ENCODE assay signal across 14 mouse cellular contexts in the genomic region with DNA sequence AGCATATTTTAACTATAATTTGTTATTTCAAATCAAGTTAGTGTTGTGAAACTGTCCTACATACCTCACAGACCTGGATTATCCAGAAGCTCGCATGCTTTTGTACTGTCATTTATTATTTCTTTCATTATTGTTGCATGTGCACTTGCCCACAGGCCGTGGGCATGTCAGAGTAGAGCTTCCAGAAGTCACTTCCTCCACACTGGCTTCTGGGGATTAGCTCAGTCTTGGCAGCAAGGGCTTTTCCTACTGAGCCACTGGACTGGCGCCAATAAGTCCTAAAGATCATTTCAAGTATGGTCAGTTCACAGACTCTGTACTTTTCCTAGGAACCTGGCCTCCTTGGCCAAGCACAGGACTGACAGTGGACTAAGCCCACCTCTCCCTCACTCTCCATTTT. TPM values are rescaled to one million over a fixed set of nuclear protein-coding genes. Genes with fewer than 3 reads are reported as not detected.
DNase-seq lines count a peak whose midpoint lies in the region; TF ChIP-seq lines count a peak whose summit lies in the region.
"Had no signal": no experiment of that assay in that cellular context is flagged by ENCODE, and none has a peak within 500 bp of the region (broad histone marks: within the 10 kb centered on the region; RNA-seq: fewer than 3 reads in every experiment).

No protein-coding gene starts in this region.

- peak; percentile 76 to 81 for DNase-seq in cerebellum, postnatal 10 days
- DNase-seq in cerebellum, adult 11 months = no peak
- peak; percentile 17 to 39 for DNase-seq in lung, adult 18-20 months
- DNase-seq in lung, adult 2 months = no peak
- DNase-seq in gonadal fat pad, adult 2 months (ENCODE audit: low read depth) = peak; percentile 88
- DNase-seq in lung, postnatal 36 days = peak; percentile 40
- no peak for DNase-seq in thymus, postnatal 36 days
- DNase-seq in liver = no peak
- DNase-seq: right cerebral cortex, adult 18-20 months; thymus, postnatal 4 days had no signal

- H3K4me1 ChIP-seq in lung, adult 2 months (ENCODE audit: control insufficient read depth, insufficient read depth, low read length) = no peaks in the 10 kb centered on the region
- H3K4me1 ChIP-seq: hindbrain, embryonic 15.5 days; megakaryocyte, embryonic 14.5 days; neural tube, embryonic 12.5 days had no signal

- H3K4me3 ChIP-seq in lung, adult 2 months (replicated peaks; ENCODE audit: extremely low read depth, low read depth, low read length) = no peak overlapping the region
- H3K4me3 ChIP-seq: heart, adult 2 months; hindbrain, embryonic 15.5 days; megakaryocyte, embryonic 14.5 days; neural tube, embryonic 12.5 days had no signal

- TF ChIP-seq CTCF in lung, adult 2 months (IDR thresholded peaks at IDR 0.05; ENCODE audit: insufficient read depth, low read length) = no peak

- no peak for TF ChIP-seq POLR2A in lung, adult 2 months (IDR thresholded peaks at IDR 0.05; ENCODE audit: borderline replicate concordance, extremely low read depth, low read depth, low read length)

- 40% methylated on average over 3 of the region's 3 CpGs for WGBS in lung, adult 2 months

RNA-seq across cellular contexts. Expression of a gene that starts 25.1 kb away (rescaled TPM):
- polyA plus RNA-seq in lung, adult 2 months (2012; rRNA removed) = 13.6 and 17.3 TPM in 2 replicates
- polyA plus RNA-seq in gonadal fat pad, adult 2 months (2012; rRNA removed) = 15.1 and 17.1 TPM in 2 replicates

Comparison
In these comparisons a context has a peak if more than half of its experiments do, and no peak if none do; other contexts are left out.
1. DNase-seq: peak in cerebellum, postnatal 10 days (2 of 2), lung, adult 18-20 months (2 of 2), gonadal fat pad, adult 2 months (single experiment) and lung, postnatal 36 days (single experiment); none in cerebellum, adult 11 months (single experiment), lung, adult 2 months (single experiment), thymus, postnatal 36 days (0 of 2) and liver (single experiment).